Mouse (Mus musculus): ENCODE results near the gene Hunk.

Hunk gene

GRCm38 (mm10) chr16:90433551-90433950 lies 47.7 kb downstream of the Hunk start:
- no peak for DNase-seq (ENCODE audit: extremely low read depth, low read depth)

- DNase-seq (ENCODE audit: extremely low read depth, low read depth) = no peak
Observed at GRCm38 (mm10) chr16:90435231-90435630, 49.4 kb downstream of the Hunk start.

- DNase-seq (ENCODE audit: extremely low read depth, low read depth) = no peak
Observed at GRCm38 (mm10) chr16:90437276-90437675, 51.5 kb downstream of the Hunk start.

GRCm38 (mm10) chr16:90439493-90439892 lies 53.7 kb downstream of the Hunk start:
- DNase-seq (ENCODE audit: extremely low read depth, low read depth) = no peak

GRCm38 (mm10) chr16:90440654-90441053 lies 54.8 kb downstream of the Hunk start:
- DNase-seq (ENCODE audit: extremely low read depth, low read depth) = no peak

GRCm38 (mm10) chr16:90442991-90443390 lies 57.2 kb downstream of the Hunk start:
- DNase-seq (ENCODE audit: extremely low read depth, low read depth) = no peak

DNA sequence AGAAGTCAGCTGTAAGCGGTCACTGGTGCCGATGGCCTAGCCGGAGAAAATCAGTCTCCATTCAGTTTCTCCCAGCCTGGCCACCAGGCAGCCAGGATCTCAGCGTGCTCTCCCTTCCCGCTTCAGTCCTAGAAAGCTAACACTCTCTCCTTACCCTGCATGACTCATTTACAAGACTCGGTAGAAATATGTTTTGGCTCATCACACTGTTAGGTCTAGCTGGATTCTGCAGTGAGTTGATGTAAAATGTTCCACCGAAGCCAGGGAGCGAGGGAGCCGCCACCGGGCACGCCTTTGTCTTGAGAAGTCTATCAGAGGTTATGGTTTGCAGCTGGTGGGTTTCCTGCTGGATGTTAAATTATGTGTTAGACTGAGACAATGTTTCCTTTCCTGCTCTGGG lies 67.4 kb downstream of the Hunk start:
- no peak for DNase-seq (ENCODE audit: extremely low read depth, low read depth)

GRCm38 (mm10) chr16:90456495-90457125 lies 70.8 kb downstream of the Hunk start:
- DNase-seq (ENCODE audit: extremely low read depth, low read depth) = no peak

DNA sequence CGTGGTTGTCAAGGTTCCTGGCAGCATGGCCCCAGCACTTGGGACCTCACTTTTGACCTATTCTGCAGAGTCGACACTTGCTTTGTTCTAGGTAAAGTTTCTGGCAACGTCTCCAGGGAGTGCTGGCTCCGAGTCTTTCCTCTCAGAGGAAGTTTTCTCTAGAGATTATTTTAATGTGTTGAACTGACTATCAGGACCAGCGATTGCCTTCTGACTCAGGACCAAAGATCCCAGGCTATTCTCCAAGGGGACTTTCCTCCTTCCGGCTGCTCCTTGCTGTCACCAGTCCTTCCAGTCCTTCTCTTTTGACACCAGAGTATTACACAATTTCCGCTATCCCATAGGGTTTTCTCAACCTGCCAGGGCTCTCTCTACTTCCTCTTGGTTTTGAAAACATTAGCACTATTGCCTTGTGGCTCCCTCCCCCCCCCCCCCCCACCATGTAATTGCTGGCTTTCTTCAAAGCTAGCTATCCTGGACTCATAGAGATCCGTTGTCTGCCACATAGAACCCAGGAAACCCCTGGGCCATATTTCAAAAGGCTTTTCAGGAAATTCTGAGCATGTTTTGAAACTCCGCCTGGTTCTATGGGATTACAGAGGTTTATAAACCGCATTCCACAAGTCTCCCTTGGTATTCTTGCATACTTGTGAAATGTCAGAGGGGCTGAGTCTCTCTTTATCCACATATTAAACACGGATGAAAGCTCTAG lies 73.2 kb downstream of the Hunk start:
- no peak for DNase-seq (ENCODE audit: extremely low read depth, low read depth)

- DNase-seq (ENCODE audit: extremely low read depth, low read depth) = no peak
Observed at GRCm38 (mm10) chr16:90461304-90461905, 75.6 kb downstream of the Hunk start.

DNA sequence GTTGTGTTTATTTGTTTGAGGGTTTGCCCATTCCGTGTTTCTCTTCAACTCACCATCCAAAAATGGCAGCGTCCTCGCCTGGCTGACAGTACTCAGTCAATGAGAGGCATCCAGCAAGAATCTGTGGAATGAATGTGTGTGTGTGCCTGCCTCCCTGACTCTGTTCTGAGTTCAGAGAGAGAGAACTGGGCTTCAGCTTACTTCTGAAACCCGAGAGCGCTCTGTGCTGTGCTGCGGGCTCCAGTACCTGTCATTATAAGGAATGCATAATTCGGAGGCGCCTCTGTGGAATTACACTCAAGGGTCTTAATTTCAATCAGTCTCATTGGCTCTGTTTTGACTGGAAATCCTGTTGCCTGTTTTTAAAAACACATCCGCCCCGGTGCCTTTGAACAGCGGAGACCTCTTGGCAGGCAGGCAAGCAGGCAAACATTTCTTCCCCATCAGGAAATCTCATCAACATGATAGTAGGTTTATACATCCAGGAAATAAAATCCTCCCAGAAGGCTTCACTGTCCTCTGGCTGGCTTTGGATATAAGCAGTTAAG lies 77.0 kb downstream of the Hunk start:
- DNase-seq (ENCODE audit: extremely low read depth, low read depth) = no peak

GRCm38 (mm10) chr16:90465154-90465553 lies 79.3 kb downstream of the Hunk start:
- DNase-seq (ENCODE audit: extremely low read depth, low read depth) = no peak

GRCm38 (mm10) chr16:90468286-90468685 lies 82.5 kb downstream of the Hunk start:
- DNase-seq (ENCODE audit: extremely low read depth, low read depth) = no peak

GRCm38 (mm10) chr16:90475701-90476229 lies 90.0 kb downstream of the Hunk start:
- DNase-seq (ENCODE audit: extremely low read depth, low read depth) = no peak

DNA sequence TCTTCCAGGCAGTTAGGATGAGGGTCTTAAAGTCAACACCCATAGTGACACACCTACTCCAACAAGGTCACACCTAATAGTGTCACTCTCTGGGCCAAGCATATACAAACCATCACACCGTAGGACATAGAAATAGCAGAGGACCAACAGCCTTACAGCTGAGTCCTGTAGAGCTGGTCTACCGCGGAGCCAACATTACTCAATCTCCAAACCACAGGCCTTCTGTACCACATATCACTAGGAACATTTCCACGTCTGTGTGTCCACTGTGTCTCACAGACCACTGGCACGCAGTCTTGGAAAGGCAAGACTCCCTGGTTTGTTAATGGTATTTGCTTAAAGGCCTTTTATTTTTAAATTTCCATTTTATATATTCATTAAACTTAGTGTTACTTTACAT lies 95.8 kb downstream of the Hunk start:
- DNase-seq (ENCODE audit: extremely low read depth, low read depth) = no peak

- no peak for DNase-seq (ENCODE audit: extremely low read depth, low read depth)
Observed at GRCm38 (mm10) chr16:90483341-90483740, 97.5 kb downstream of the Hunk start.

DNA sequence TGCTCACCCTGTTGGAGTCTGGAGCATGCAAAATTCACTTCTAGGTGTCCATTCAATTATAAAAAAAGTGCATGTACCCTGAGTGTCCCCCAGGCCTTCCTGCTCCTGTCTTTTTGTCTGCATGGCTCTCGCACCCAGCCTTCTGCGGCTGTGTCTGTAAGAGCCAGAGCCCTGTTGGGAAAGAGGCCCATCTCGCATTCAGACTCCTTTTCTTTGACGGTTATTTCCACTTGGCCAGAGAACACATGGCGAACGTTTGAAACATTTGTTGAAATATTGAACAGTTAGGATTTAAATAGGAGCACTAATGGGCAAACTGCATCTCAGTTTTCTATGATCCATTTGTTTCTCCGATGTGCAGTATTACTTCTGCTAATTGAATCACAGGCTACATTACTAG lies 99.3 kb downstream of the Hunk start:
- no peak for DNase-seq (ENCODE audit: extremely low read depth, low read depth)

DNA sequence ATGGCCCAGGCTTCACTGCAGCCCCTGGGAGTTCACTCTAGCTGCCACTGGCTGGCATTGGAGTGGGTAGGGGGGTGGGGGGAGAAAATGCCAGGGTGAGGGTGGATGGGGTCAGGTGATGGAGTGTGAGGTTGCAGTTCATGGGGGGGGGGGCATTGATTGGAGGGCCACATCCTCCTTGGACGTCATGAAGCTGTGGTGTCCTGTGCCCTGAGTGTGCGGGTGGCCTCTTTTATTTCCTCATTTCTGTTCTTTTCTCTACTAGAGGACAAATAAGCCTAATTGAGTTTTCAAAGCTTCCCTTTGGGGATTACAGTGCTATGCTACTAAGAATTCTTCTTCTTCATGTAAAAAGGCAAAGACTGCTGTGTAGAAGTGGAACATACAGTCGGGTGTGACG lies 99.8 kb downstream of the Hunk start:
- no peak for DNase-seq (ENCODE audit: extremely low read depth, low read depth)

DNA sequence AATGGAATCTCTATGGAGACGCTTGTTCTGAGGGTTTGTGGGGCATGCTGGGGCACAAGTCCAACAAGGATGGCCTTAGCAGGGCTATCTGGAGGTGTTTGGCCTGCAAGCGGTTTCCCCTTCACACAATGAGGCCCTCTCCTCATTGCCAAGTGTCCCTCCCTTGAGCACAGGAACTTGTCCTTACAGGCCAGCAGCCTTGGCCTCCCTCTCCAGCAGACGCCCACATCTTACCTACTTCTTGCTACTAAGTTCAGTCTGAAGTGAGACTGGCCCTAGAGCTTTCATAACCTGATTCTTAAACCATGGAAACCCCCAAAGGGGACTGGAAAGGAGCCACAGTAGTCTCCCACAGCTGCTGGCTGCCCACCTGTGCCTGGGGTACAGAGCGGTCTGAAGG lies 104.3 kb downstream of the Hunk start:
- DNase-seq (ENCODE audit: extremely low read depth, low read depth) = no peak

DNA sequence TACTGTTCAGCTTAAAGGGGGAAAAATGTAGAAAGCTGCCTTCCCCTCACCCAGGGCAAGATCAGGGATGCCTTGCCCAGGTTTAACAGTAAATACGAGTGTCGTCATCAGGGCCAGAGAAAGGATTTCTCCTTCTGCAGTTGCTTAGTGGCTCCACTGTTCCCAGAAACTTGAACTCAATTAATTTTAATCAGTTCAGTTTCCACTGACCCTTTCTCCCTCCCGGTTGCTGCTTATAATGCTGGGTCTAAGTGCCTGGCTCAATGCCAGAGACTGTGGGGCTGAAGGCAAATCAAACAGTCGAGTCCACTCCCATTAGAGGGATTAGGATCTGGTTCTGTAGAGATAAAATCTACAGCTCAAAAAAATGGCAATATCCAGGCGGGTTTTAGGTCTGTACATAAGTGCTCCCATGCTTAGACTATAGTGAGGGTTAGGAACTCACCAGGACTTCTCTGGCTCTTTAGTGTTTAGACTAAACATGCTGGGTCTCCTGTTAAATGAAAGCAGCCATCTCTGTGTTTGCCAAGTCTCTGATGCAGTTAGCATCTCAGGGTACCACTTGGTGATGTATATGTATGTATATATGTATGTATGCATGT lies 106.2 kb downstream of the Hunk start:
- no peak for DNase-seq (ENCODE audit: extremely low read depth, low read depth)

GRCm38 (mm10) chr16:90496930-90497329 lies 111.1 kb downstream of the Hunk start:
- no peak for DNase-seq (ENCODE audit: extremely low read depth, low read depth)
